Mouse (Mus musculus): Measurements from ENCODE around the gene Parp2. TPM values are rescaled to one million over a fixed set of nuclear protein-coding genes. Genes with fewer than 3 reads are reported as not detected.

Parp2 gene
- polyA plus RNA-seq, 1 experiment from 2014 or later, result 22.5 TPM

DNA sequence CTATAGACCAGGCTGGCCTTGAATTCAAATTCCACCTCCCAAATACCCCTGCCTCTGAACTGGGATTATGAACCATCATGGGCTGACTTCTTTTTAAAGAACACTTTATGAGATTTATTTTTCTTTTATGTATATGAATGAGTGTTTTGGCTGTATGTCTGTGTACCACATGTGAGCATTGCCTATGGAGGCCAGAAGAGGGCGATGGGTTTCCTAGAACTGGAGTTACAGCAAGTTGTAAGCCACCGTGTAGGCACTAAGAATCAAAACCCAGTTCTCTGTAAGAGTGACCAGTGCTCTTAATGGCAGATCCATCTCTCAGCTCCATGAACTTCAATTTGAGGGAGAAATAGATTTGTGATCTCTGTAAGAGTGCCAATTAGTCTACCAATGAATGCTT is 15.6 kb downstream of the Parp2 start:
- WGBS (ENCODE audit: insufficient replicate concordance), result 75% methylated on average over 2 of the region's 2 CpGs
- Histone ChIP-seq H3K36me3 (replicated peaks; ENCODE audit: insufficient read depth, low read length) (peaks cover 52% of the 10 kb centered on the region), H3K4me1 (ENCODE audit: insufficient read depth) (no peaks in the 10 kb centered on the region), H3K27ac (ENCODE audit: low read depth) (no peak overlapping the region), H3K9ac (replicated peaks) (no peak overlapping the region), H3K27me3 (ENCODE audit: insufficient read depth, low read length) (no peaks in the 10 kb centered on the region), H3K4me2 (ENCODE audit: low read depth, low read length) (no peak overlapping the region), H3K4me3 (ENCODE audit: low read depth, low read length) (no peak overlapping the region), H3K9me3 (ENCODE audit: low read length) (no peaks in the 10 kb centered on the region)
- ATAC-seq (no peak), DNase-seq (no peak)
- TF ChIP-seq CTCF (IDR thresholded peaks at IDR 0.05; ENCODE audit: low read depth) (peak; percentile 43), EP300 (IDR thresholded peaks at IDR 0.05; ENCODE audit: low read depth) (no peak)

DNA sequence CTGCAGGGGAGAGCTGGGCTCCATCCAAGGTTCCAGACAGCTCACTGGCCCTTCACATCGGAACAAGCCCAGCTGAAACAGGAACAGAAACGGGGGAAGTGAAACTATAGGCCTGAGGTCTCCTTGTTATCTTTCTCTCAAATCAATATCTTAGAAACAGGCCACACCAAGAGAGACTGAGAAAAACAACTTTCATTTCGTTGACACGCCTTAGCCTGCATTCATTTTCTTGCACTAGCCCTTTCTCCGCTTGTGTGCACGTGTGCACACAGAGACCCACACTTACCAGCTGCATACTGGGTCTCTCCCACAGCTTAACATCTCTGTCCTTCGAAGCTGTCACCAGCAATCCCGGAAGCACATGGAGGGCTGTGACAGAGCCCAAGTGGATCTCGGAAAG is 16.6 kb downstream of the Parp2 start:
- Histone ChIP-seq H3K4me3 (ENCODE audit: low read depth, low read length) (no peak overlapping the region), H3K27ac (ENCODE audit: low read depth) (peak overlapping the region; percentile 58), H3K36me3 (replicated peaks; ENCODE audit: insufficient read depth, low read length) (peaks cover 51% of the 10 kb centered on the region), H3K4me2 (ENCODE audit: low read depth, low read length) (peak overlapping the region; percentile 16; the same call in 1 of the 2 replicates), H3K9me3 (ENCODE audit: low read length) (no peaks in the 10 kb centered on the region), H3K9ac (replicated peaks) (no peak overlapping the region), H3K4me1 (ENCODE audit: insufficient read depth) (no peaks in the 10 kb centered on the region), H3K27me3 (ENCODE audit: insufficient read depth, low read length) (no peaks in the 10 kb centered on the region)
- TF ChIP-seq EP300 (IDR thresholded peaks at IDR 0.05; ENCODE audit: low read depth) (no peak), CTCF (IDR thresholded peaks at IDR 0.05; ENCODE audit: low read depth) (no peak)
- 39% methylated on average over 9 of the region's 9 CpGs for WGBS (ENCODE audit: insufficient replicate concordance)
- ATAC-seq (peak; percentile 55), DNase-seq (no peak)

DNA sequence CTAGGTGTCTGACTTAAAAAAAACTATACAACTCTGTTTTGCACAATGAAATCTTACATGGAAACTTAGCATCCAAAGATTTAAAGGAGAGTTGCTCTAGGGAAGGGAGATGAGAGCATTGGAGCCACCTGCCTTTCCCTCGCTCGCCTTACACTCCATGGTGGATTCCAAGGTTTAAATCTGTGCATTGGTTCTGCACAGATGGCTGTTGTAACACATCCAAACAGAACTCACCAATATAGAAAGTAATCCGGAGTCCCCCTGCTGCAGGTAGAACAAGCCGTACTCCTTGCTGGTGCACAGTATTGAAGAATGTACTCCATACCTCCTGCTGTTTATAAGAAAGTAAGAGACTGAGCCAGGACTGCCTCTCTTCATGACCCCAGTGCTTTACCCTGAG is 18.9 kb downstream of the Parp2 start:
- no peaks in the 10 kb centered on the region for H3K27me3 ChIP-seq (ENCODE audit: insufficient read depth, low read length)
- no peak overlapping the region for H3K4me2 ChIP-seq (ENCODE audit: low read depth, low read length)
- ATAC-seq (no peak), DNase-seq (no peak)
- peaks cover 30% of the 10 kb centered on the region for H3K36me3 ChIP-seq (replicated peaks; ENCODE audit: insufficient read depth, low read length)
- 81% methylated on average over 4 of the region's 4 CpGs for WGBS (ENCODE audit: insufficient replicate concordance)
- TF ChIP-seq EP300 (IDR thresholded peaks at IDR 0.05; ENCODE audit: low read depth), result no peak
- no peaks in the 10 kb centered on the region for H3K4me1 ChIP-seq (ENCODE audit: insufficient read depth)
- H3K9me3 ChIP-seq (ENCODE audit: low read length), result no peaks in the 10 kb centered on the region
- no peak overlapping the region for H3K4me3 ChIP-seq (ENCODE audit: low read depth, low read length)
- H3K9ac ChIP-seq (replicated peaks), result no peak overlapping the region
- H3K27ac ChIP-seq (ENCODE audit: low read depth), result no peak overlapping the region

DNA sequence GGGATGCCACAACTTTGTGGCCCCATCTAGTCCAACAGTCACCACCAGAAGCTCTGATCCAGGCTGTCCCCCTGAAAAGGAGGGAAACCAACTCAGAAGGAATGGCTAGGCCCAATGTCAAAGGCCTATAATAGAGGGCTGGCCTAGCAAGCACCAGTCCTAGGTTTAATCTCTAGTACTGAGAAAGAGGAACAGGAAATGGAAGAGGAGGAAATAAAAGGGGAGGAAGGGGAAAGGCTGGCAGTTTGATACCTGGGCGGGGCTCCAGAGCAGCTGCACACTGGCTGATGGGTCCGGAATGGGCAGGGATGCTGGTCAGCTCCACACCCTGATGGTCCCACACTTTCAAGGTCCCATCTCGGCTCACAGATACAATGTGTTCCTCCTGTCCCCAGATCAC is 22.2 kb downstream of the Parp2 start:
- TF ChIP-seq EP300 (IDR thresholded peaks at IDR 0.05; ENCODE audit: low read depth) (no peak), CTCF (IDR thresholded peaks at IDR 0.05; ENCODE audit: low read depth) (no peak)
- H3K36me3 ChIP-seq (replicated peaks; ENCODE audit: insufficient read depth, low read length), result peaks cover 10% of the 10 kb centered on the region
- DNase-seq (no peak), ATAC-seq (no peak)
- H3K9me3 ChIP-seq (ENCODE audit: low read length), result no peaks in the 10 kb centered on the region
- 55% methylated on average over 3 of the region's 3 CpGs for WGBS (ENCODE audit: insufficient replicate concordance)
- H3K27me3 ChIP-seq (ENCODE audit: insufficient read depth, low read length), result no peaks in the 10 kb centered on the region
- H3K4me3 ChIP-seq (ENCODE audit: low read depth, low read length), result no peak overlapping the region
- no peak overlapping the region for H3K4me2 ChIP-seq (ENCODE audit: low read depth, low read length)
- no peak overlapping the region for H3K9ac ChIP-seq (replicated peaks)
- no peaks in the 10 kb centered on the region for H3K4me1 ChIP-seq (ENCODE audit: insufficient read depth)
- no peak overlapping the region for H3K27ac ChIP-seq (ENCODE audit: low read depth)

DNA sequence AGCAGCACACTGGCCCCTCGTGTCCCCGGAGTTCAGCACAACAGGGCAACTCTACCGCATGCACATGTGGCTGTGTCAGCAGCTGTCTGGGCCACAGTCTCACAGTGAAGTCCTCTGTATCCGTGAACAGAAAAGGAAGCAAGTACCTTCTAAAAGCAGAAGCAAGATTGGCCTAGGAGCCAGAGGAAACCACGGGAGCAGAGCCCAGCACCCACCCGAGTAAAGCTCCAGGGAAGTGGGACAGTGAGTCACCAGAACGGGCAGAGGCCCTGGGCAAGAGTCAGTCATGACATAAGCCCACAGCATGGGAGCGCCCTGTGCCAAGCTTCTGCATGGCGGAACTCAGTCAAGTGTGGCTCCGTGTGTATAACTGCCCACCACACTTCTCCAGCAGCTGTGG is 26.3 kb downstream of the Parp2 start:
- no peaks in the 10 kb centered on the region for H3K27me3 ChIP-seq (ENCODE audit: insufficient read depth, low read length)
- H3K4me1 ChIP-seq (ENCODE audit: insufficient read depth), result no peaks in the 10 kb centered on the region
- 46% methylated on average over 10 of the region's 10 CpGs for WGBS (ENCODE audit: insufficient replicate concordance)
- DNase-seq, result peak; percentile 50
- no peaks in the 10 kb centered on the region for H3K9me3 ChIP-seq (ENCODE audit: low read length)
- peak overlapping the region; percentile 1; the same call in 1 of the 2 replicates for H3K4me2 ChIP-seq (ENCODE audit: low read depth, low read length)
- H3K9ac ChIP-seq (replicated peaks), result no peak overlapping the region
- H3K36me3 ChIP-seq (replicated peaks; ENCODE audit: insufficient read depth, low read length), result peaks cover 2% of the 10 kb centered on the region
- no peak overlapping the region for H3K4me3 ChIP-seq (ENCODE audit: low read depth, low read length)
- TF ChIP-seq EP300 (IDR thresholded peaks at IDR 0.05; ENCODE audit: low read depth), result no peak
- TF ChIP-seq CTCF (IDR thresholded peaks at IDR 0.05; ENCODE audit: low read depth), result 0 out of 2 replicates have a peak, but pooled peaks have one; percentile 12
- H3K27ac ChIP-seq (ENCODE audit: low read depth), result peak overlapping the region; percentile 64
- ATAC-seq, result peak; percentile 80

DNA sequence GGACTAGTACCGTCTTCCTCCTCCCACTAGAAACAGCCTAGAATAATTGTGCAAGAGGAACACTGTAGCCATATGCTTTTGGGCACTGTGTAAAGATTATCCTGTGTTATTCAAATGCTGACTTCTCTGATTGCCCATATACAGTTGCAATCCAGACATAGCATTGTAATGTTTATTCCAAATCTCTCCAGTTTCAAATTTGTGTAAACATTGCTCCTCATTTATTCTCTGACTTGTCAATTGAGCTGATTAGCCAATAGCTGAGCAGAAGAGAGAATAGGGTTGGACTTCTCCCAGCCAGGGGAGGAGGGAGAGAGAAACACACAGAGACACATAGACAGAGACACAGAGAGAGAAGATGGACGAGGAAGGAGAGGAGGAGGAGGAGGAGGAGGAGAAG is 26.8 kb downstream of the Parp2 start:
- peak overlapping the region; percentile 1; the same call in 1 of the 2 replicates for H3K4me2 ChIP-seq (ENCODE audit: low read depth, low read length)
- peak; percentile 42 for ATAC-seq
- TF ChIP-seq EP300 (IDR thresholded peaks at IDR 0.05; ENCODE audit: low read depth) (no peak), CTCF (IDR thresholded peaks at IDR 0.05; ENCODE audit: low read depth) (no peak)
- H3K9ac ChIP-seq (replicated peaks), result no peak overlapping the region
- no peak for DNase-seq
- WGBS (ENCODE audit: insufficient replicate concordance), result 44% methylated on average over 2 of the region's 2 CpGs
- no peaks in the 10 kb centered on the region for H3K4me1 ChIP-seq (ENCODE audit: insufficient read depth)
- H3K27ac ChIP-seq (ENCODE audit: low read depth), result peak overlapping the region; percentile 64
- no peaks in the 10 kb centered on the region; the same call in 1 of the 2 replicates for H3K36me3 ChIP-seq (replicated peaks; ENCODE audit: insufficient read depth, low read length)
- no peaks in the 10 kb centered on the region for H3K9me3 ChIP-seq (ENCODE audit: low read length)
- no peak overlapping the region for H3K4me3 ChIP-seq (ENCODE audit: low read depth, low read length)
- H3K27me3 ChIP-seq (ENCODE audit: insufficient read depth, low read length), result no peaks in the 10 kb centered on the region

DNA sequence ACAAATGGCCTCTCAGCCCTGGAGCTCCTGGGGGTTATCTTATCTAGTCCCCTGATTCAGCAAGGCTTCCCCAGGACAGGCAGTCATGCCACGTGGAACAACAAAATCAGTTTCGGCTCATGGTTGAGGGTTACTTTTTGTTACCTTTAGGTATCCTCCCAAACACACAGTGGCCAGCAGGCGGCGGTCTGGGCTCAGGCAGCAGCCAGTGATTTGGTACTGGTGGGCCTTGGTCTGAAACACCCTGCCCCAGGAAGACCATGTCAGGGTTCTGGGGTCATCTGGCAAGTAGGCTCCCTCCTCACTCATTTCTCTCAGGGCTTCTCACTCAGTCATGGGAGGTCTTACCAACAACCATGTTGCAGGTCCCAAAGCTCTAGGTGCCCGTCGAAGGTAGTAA is 29.6 kb downstream of the Parp2 start:
- no peak for TF ChIP-seq EP300 (IDR thresholded peaks at IDR 0.05; ENCODE audit: low read depth)
- peak; percentile 50 for TF ChIP-seq CTCF (IDR thresholded peaks at IDR 0.05; ENCODE audit: low read depth)
- H3K27ac ChIP-seq (ENCODE audit: low read depth), result no peak overlapping the region
- H3K4me1 ChIP-seq (ENCODE audit: insufficient read depth), result no peaks in the 10 kb centered on the region
- no peak overlapping the region for H3K4me2 ChIP-seq (ENCODE audit: low read depth, low read length)
- WGBS (ENCODE audit: insufficient replicate concordance), result 67% methylated on average over 6 of the region's 6 CpGs
- DNase-seq (no peak), ATAC-seq (no peak)
- H3K4me3 ChIP-seq (ENCODE audit: low read depth, low read length), result no peak overlapping the region
- no peak overlapping the region for H3K9ac ChIP-seq (replicated peaks)
- H3K9me3 ChIP-seq (ENCODE audit: low read length), result no peaks in the 10 kb centered on the region
- no peaks in the 10 kb centered on the region for H3K27me3 ChIP-seq (ENCODE audit: insufficient read depth, low read length)
- H3K36me3 ChIP-seq (replicated peaks; ENCODE audit: insufficient read depth, low read length), result peaks cover 11% of the 10 kb centered on the region; the same call in 1 of the 2 replicates

Measured in liver, postnatal 0 days (tissue).